Mouse (Mus musculus) liver, adult 2 months (tissue): ENCODE results near the gene Cutc.

ENCODE experiments used
- CTCF ChIP-seq: fragments of 200-500 bp; IDR thresholded peaks from 2 replicates; pipeline ENCODE4 v1.5.1; 2011; ENCODE audit warnings: low read depth, low read length, control low read depth
- POLR2A ChIP-seq: fragments of 200-500 bp; IDR thresholded peaks from 2 replicates; pipeline ENCODE4 v1.6.1; 2011; ENCODE audit warnings: low read length, control low read depth; ENCODE audit not compliant: insufficient read depth; ENCODE audit errors: extremely low read depth

DNA sequence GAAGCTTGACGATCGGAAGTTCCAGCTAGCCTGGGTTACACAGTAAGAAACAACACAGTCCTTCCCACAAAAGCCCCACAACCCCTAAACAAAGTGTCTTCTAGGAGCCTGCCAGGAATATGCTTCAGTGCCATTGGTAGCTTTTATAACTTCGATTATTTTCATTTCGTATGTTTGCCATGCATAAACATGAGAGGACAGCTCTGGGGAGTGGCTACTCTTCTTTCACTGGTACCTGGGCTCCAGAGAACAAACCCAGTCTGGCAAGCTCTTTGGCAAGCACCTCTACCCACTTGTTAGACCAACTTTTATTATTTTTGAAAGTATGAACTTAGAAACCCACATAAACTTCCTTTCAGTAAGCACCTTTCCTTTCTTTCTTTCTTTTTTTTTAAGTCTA is 23.8 kb downstream of the Cutc start:
- TF ChIP-seq CTCF: no peak
- TF ChIP-seq POLR2A: no peak
